Mouse (Mus musculus): ENCODE measurements at regions not wholly inside any gene's neighbourhood (a gene's known extent, or its start where the extent isn't known, plus 50 kb on each side); places are given as distances from the start of the nearest gene placed in this dataset.

GRCm38 (mm10) chr9:60959537-60959936 is 165.2 kb downstream of the Uaca start:
- no peak for TF ChIP-seq CTCF (conservative IDR thresholded peaks at IDR 0.05; ENCODE audit: low read length)
- no peak for TF ChIP-seq NANOG (IDR thresholded peaks at IDR 0.05; ENCODE audit: borderline replicate concordance, low read length)
